In the genomic region with DNA sequence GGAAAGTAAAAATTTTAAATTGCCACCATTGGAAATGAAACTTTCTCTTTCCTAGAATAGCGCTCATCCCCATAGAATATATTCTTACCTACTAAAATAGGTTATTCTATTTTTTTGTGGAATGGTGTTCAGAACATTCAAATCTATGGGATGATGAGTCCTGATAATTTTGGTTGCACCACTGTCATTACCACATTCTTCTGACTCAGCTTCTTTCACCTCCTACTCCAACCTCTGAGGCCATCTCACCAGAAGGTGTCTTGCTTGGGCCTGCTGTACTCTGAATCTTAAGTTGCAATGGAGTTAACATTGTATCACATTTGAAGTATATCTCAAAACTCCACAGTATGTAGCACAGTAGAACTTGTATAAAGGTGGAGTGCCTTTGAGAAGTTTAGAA, we compare ENCODE assay signal across 18 mouse cellular contexts.
"Had no signal": no experiment of that assay in that cellular context is flagged by ENCODE, and none has a peak within 500 bp of the region (broad histone marks: within the 10 kb centered on the region; RNA-seq: fewer than 3 reads in every experiment).

No protein-coding gene starts in this region.

- H3K4me3 ChIP-seq: liver, embryonic 15.5 days; lung, embryonic 15.5 days; megakaryocyte, embryonic 14.5 days; midbrain, embryonic 13.5 days; midbrain, embryonic 15.5 days; neural tube, embryonic 12.5 days had no signal

- H3K27ac ChIP-seq: liver, embryonic 15.5 days; lung, embryonic 15.5 days; macrophage; midbrain, embryonic 13.5 days; midbrain, embryonic 15.5 days; neural tube, embryonic 12.5 days had no signal

- DNase-seq: liver, postnatal 0 days; lung, adult 2 months; lung, postnatal 14 days; lung, postnatal 36 days; retina, postnatal 1 day; right cerebral cortex, postnatal 25 days; right cerebral cortex, postnatal 4 days; spleen, adult 18-20 months; thymus, adult 2 months; thymus, postnatal 25 days; thymus, postnatal 4 days had no signal
